Mouse (Mus musculus): Measurements from ENCODE around the gene Tnfsfm13. TPM values are rescaled to one million over a fixed set of nuclear protein-coding genes. Genes with fewer than 3 reads are reported as not detected.
"Not testable (repeated sequence)": the region's sequence is repeated elsewhere in the genome, so short reads cannot be mapped to it uniquely, and the experiment has no call there.

Gene Tnfsfm13
- polyA plus RNA-seq, 2 experiments from 2014 or later, result not detected

GRCm38 (mm10) chr11:69703814-69704612 lies 8.1 kb upstream of the Tnfsfm13 start:
- ATAC-seq, result no peak

DNA sequence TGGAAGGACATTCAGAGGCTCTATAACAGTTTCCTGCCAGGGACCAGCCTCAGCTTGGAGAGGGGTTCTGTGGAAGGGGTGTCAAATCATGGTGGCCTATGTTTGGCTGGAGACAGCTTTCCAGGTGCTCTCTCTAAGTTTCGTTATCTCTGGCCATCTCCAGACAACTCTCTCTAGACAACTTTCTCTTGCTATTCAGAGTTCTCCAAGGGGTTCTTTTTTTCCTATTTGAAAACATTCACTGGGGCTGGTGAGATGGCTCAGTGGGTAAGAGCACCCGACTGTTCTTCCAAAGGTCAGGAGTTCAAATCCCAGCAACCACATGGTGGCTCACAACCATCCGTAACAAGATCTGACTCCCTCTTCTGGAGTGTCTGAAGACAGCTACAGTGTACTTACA lies 7.5 kb upstream of the Tnfsfm13 start:
- ATAC-seq, result not testable (repeated sequence)

- not testable (repeated sequence) for ATAC-seq
Measured at GRCm38 (mm10) chr11:69702886-69703285, 7.0 kb upstream of the Tnfsfm13 start.

DNA sequence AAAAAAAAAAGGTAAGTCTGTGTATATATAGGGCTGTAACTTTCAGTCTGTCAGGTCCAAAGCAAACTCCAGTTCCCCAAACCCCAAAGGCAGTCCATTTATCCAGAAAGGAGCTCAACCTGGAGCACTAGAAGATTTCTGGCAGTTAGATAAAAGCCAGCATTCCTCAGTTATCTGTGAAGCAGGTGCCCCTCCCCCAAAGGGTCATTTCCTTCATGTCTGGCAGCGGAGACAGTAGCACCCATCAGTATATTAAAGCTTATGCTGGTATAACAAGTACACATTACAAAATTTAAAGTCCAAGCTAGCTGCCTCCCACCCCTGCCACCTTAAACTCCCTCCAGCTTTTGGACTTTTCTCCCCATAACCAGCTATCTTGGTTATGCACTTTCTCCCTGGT lies 3.7 kb upstream of the Tnfsfm13 start:
- no peak for ATAC-seq

- ATAC-seq, result no peak
Measured at GRCm38 (mm10) chr11:69698574-69698973, 2.7 kb upstream of the Tnfsfm13 start.

DNA sequence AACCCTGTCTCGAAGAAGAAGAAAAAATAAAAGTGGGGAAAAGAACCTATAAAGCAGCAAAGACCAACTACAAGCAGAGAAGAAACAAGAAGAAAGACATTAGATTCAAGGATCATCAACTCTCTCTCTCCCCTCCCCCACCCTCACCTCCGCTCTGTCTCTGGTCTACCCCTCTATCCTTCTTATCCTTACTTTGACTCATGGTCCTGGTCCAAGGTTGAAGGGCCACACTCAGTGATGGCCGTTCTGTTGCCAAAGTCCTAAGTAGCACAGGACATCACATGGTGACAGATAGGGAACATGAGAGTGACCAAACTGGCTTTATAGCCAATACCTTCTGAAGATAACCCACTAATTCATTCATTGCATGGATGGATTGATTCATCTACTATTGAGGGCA lies 1.5 kb upstream of the Tnfsfm13 start:
- no peak for ATAC-seq

DNA sequence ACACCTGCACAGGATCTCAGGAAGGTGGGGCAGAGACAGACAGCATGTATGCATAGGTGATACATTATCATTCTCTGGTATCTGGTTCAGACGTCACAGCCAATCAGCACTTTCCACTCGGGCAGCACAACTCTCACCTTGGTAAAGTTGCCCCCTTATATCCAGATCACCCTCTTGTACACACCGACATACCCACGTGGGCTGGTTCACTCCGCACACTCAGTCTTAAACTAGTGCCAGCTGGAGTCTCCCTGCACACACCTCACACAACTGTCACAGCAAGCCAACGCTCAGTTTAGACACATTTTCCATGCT lies 895 bp downstream of the Tnfsfm13 start:
- no peak for ATAC-seq

DNA sequence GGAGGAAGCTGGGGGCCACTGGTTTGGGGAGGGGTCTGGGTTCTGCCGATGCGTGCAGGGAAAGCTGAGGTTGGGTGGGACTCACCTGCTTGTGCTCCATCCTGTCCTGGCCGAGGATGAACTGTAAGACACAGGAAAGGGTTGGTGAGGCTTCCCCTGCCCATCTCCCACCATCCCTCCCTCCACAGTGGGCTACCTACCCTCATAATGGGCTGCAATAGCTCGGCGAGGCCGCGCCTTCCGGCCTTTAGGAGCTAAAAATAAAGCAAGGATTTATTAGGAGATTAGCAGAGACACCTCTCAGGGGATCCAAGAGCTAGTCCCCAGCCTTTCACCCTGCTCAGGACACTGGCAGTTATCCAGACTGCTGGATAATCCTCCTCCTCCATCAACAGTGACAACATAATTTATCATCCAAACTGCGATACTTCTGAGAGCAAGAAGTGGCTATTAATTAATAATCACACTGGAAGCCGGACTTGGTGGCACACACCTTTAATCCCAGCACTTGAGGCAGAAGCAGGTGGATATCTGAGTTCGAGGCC lies 2.4 kb downstream of the Tnfsfm13 start:
- ATAC-seq, result no peak

DNA sequence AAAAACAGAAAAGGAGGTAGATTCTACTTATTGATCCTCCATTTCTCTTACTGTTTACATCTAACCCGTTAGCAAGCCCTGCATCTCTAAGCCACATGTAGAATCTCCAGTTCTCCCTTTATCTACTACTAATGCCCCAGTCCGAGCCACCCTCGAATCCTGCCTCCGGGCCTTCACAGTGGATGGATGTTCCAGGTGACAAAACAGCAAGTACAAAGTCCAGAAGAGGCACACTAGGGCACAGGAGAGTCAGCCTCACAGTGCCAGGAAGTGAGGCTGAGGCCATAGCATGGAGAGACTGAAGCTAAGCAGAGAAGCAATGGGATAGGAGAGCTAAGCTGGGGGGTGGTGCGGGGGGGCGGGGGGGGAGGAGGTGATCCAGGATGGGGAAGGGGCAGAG lies 3.0 kb downstream of the Tnfsfm13 start:
- no peak for ATAC-seq

- no peak for ATAC-seq
Measured at GRCm38 (mm10) chr11:69692196-69692811, 3.6 kb downstream of the Tnfsfm13 start.

DNA sequence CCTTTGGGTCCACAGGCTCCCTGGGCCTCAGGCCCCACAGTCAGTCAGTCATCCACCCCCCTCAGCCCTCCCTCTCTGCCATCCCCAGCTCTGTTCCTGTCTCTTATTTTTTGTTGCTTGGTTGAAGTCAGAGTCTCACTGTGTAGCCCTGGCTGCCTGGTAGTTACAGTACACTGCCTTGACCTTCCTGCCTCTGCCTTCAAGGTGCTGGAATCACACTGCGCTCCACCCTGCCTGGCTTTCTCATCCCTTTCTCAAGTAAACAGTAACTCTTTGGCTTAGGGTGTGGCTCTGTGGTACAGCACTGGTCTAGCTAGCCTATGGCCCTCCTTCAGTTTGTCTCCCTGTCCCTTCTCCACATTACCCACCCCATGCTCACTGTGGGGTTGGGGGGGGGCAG lies 6.0 kb downstream of the Tnfsfm13 start:
- no peak for ATAC-seq

DNA sequence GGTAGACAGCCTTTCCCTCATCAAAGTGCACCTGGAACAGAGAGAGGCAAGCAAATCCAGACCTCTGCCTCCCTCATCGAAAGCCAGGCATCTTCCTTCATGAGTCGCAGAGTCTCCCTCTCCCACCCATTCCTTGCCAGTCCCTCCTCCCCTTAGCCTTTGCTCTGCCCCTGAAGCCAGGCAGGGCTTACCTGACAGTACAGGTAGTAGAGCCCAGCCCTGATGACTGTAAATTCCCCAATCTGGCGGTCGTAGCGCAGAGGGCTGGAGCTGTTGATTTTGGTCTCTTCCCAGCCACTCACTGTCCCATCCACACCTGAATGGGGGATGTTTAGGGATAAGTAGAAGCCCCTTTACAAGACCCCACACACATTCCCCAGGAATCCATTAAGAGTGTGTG lies 8.8 kb downstream of the Tnfsfm13 start:
- no peak for ATAC-seq

DNA sequence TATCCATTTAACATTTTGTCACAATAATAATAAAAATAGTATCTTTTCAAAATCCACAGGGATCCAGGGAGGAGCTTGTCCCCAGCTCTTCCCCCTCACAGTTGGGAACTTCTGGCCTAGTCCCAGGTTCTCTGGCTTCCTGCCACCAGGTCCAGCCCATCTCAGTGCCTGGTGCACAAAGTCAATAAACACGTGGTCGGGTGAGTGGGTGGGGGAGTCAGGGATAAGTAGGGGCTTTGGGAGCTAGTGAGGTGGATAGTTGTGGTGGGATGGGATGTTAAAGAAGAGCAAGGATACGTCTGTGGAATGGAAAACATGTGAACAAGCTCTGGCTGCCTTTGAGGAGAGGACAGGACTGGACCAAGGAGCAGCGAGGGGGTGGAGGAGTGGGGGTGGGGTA lies 9.5 kb downstream of the Tnfsfm13 start:
- no peak for ATAC-seq

DNA sequence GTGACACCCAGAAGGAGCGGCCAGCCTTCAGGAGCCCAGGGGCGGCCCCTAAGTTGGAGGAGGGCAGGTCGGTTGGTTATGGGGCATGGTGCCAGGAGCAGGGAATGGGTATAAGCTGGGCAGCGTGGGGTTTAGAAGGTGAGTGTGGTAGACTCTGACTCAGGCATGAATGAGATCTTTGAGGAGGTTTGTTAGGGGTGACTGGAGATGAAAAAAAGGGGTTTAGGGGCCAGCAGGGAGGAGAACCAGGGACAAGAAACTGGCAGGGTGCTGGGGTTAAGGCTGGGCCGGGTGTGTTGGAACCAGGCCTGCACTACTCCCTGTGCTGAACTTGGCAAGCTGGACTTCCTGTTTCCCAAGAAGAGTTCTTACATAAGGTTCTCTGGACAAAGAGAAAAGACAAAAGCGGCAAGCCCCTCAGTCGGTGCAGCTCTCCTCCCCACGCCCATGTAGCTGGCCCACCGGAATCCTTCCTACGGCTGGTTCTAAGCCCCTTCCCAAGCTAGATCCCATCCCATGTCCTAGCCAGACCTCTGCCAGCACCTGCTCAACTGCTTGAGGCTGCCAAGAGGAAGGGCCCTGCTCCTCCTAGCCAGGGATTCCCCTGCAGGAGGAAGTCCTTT lies 10.3 kb downstream of the Tnfsfm13 start, which contains the start of gene Tnfsf13:
Tnfsf13 (minus strand) TSS at position 259 of the 623 bp plus-strand sequence.
- ATAC-seq, result no peak

GRCm38 (mm10) chr11:69684936-69685335 lies 11.0 kb downstream of the Tnfsfm13 start:
- no peak for ATAC-seq

DNA sequence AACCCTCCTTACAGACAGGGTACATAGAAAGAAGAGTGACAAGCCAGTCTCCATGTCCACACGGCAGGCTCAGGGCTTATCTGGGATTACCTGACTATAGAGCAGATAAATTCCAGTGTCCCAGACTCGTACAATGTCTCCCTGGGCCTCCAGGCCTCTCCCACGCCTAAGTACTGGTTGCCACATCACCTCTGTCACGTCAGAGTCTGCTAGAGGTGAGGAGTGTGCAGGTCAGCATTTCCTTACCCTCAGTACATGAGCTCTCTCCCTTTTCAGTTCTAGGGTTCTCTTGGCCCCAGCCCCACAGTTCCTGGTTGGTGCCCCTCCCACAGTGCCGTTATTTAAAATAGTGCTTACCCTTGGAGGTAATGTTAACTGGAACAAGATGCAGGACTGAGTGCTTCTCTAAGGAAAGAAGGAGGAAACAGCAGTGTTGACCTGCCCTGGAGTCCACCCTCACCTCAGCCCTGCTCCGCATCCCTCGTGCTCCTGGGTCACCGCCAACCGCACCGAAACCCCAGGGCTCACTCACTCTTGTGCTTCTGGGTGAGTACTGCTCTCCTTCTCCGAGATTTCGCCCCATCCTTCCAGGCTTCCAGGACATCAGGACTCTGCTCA lies 11.7 kb downstream of the Tnfsfm13 start:
- ATAC-seq, result no peak

DNA sequence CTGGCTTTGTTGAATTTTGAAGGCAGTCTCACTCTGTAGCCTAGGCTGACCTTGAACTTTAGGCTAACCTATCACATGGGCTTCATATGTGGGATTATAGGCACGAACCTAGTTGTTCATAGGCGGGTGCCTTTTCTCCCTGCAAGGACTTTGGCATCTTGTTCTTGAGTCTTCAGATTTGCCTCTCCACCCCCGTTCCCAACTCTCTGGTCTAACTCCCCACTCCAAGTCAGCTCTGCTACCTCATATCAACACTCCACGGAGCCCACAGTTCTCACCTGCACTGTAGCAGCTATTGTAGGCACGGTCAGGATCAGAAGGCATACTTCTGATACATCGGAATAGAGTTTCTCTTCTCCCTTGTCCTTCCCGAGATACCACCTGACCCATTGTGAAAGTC lies 12.3 kb downstream of the Tnfsfm13 start:
- ATAC-seq, result no peak

DNA sequence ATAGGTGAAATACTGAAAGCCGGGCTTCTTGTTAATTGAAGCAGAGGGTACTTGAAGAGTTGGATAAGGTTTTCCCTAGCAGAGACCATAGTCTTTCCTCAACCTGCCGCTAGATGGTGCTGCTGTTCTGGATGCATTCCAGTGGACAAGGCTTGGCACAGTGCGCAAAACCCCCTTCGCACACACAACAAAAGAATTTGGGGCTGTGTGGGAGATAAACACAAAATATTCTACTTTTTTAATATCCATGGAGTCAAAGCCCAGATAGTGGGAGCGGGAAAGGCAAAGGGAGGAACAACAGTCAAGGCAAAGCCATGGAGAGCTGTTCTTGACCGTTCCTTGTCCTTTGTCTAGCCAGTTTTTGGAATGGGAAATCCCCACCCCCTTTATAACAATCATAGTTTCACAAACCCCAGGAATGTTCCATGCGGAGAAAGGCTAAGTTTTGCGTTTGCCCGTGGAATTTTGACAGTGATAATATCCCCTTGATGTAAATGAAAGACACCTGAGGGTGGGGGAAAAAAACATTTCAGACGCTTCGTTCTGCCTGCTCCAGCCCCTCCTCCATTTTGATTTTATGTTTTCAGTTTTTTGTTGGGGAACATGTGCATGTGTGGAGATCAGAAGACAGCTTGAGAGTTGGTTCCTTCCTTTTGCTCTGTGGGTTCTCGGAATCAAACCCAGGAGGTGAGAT lies 12.9 kb downstream of the Tnfsfm13 start:
- peak; percentile 49 for ATAC-seq

DNA sequence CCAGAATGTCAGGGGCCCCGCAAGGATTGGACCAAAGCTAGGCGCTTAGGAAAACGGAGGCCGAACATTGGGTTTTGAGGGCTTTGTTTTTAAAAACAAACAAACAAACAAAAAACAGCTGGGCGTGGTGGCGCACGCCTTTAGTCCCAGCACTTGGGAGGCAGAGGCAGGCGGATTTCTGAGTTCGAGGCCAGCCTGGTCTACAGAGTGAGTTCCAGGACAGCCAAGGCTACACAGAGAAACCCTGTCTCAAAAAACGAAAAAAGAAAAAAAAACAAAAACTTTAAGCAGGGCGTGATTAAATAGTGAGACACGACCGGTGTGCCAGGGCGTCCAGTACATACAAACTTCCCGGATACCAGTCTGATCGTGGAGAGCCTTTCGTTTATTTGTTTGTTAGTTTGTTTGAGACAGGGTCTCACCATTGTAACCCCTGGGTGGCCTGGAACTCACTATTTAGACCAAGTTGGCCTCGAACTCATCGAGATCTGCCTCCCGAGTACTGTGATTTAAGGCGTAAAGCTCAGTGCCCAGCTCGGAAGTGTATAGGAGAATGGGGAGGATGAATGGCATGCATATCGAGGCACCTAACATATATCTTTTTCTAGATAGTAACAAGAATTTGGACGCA lies 13.6 kb downstream of the Tnfsfm13 start:
- no peak for ATAC-seq

DNA sequence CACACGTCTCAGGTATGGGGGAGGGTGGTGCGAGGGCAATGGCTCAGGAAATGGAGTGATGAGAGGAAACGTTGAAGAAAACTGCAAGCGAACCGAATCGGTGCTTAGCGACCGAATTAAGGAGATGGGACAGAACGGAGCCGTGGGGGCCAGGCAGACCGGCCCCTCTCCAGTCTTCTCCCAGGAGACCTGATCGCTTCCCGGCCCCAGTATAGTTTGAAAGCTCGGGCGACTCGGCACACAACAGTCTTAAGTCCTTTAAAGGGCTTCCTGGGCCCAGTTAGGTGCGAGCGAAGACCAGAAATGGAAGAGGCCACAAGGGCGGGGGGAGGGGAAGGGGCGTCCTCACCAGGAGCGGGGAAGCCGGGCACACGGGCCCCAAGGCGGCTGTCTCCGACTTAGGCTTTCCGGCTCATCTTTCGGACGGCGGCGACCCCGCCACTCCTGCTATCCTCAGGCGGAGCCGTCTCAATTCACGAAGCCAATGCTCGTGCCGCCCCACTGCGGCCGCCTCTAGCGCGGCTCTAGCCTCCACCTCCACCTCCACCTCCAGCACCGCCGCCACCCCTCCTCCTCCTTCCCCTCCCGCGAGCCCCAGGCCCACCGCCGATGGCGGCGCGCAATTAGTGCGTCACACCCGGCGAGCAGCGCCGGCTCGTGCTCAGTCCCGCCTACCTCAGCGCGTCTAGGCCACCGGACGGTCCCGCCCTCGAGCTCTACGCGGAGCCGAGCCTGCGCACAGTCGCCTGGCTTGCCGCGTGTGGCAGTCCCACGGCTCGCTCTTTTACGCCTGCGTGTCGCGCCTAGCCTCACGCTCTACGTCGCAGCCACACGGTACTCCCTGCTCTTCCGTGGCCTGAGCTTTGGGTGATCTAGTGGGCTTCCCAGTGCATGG lies 14.3 kb downstream of the Tnfsfm13 start, which contains the start of gene Senp3:
Senp3 (minus strand) TSS at position 771 of the 895 bp plus-strand sequence.
- peak; percentile 95 for ATAC-seq

Data from activated CD4-positive, CD25-positive, alpha-beta regulatory T cell, adult 4 months (primary cell).